Mouse (Mus musculus) liver, embryonic 11.5 days (tissue): ENCODE measurements around the gene Myh7. TPM values are rescaled to one million over a fixed set of nuclear protein-coding genes. Genes with fewer than 3 reads are reported as not detected.
"Not testable (repeated sequence)": the region's sequence is repeated elsewhere in the genome, so short reads cannot be mapped to it uniquely, and the experiment has no call there.

Experiments
- ATAC-seq: fragments of 200-750 bp; cut with Nextera tagmentation; replicated peaks from 2 replicates; pipeline ENCODE4 v1.8.0; 2017; ENCODE audit warnings: moderate number of reproducible peaks, mild to moderate bottlenecking, moderate TSS enrichment, moderate library complexity; ENCODE audit not compliant: low FRiP score
- DNase-seq: peaks from one replicate; pipeline ENCODE4 v3.0.0-alpha.2; 2017; ENCODE audit warnings: low spot score
- H3K27ac ChIP-seq: fragments of 300-500 bp; sonication (generic); 2 replicates; pipeline ENCODE4 v1.5.1; 2014; ENCODE audit warnings: mild to moderate bottlenecking, low read depth, low read length, control low read depth
- H3K27me3 ChIP-seq: fragments of 300-500 bp; sonication (generic); replicated peaks from 2 replicates; pipeline ENCODE4 v1.6.1; 2014; ENCODE audit warnings: low read length, mixed read lengths; ENCODE audit not compliant: control insufficient read depth, insufficient read depth
- H3K36me3 ChIP-seq: fragments of 300-500 bp; sonication (generic); 2 replicates; pipeline ENCODE4 v1.6.1; 2014; ENCODE audit warnings: mild to moderate bottlenecking, low read length, moderate library complexity, mixed read lengths; ENCODE audit not compliant: control insufficient read depth, insufficient read depth
- H3K4me1 ChIP-seq: fragments of 300-500 bp; sonication (generic); replicated peaks from 2 replicates; pipeline ENCODE4 v1.6.1; 2014; ENCODE audit warnings: low read length, mixed read lengths; ENCODE audit not compliant: control insufficient read depth, insufficient read depth
- H3K4me2 ChIP-seq: fragments of 300-500 bp; sonication (generic); 2 replicates; pipeline ENCODE4 v1.6.1; 2014; ENCODE audit warnings: mild to moderate bottlenecking, control low read depth, moderate library complexity
- H3K4me3 ChIP-seq: fragments of 300-500 bp; sonication (generic); 2 replicates; pipeline ENCODE4 v1.5.1; 2014; ENCODE audit warnings: low read depth, low read length, control low read depth
- H3K9ac ChIP-seq: fragments of 300-500 bp; sonication (generic); 2 replicates; pipeline ENCODE4 v1.6.1; 2014; ENCODE audit warnings: low read depth, low read length, control low read depth
- H3K9me3 ChIP-seq: fragments of 300-500 bp; sonication (generic); 2 replicates; pipeline ENCODE4 v1.6.1; 2016; ENCODE audit warnings: low read length, inconsistent platforms, mixed read lengths; ENCODE audit not compliant: control insufficient read depth
- WGBS: fragments of 180-500 bp; shearing (Covaris S2); extraction: QIAGEN DNeasy Blood & Tissue Kit; methylation state at CpG from one replicate; pipeline ENCODE4 v1.1.7; 2014; 5-methylcytosine and 5-hydroxymethylcytosine counted together
- polyA plus RNA-seq: library from polyadenylated mRNA; unstranded; fragments of >200 nt; fragmentation: Nextera tagmentation; extraction: Ambion mirVana; gene quantifications from 2 replicates; pipeline ENCODE4 v1.2.1, GENCODE M21; 2014

Gene Myh7
- polyA plus RNA-seq, 1 experiment from 2014 or later, result 9.7 TPM

DNA sequence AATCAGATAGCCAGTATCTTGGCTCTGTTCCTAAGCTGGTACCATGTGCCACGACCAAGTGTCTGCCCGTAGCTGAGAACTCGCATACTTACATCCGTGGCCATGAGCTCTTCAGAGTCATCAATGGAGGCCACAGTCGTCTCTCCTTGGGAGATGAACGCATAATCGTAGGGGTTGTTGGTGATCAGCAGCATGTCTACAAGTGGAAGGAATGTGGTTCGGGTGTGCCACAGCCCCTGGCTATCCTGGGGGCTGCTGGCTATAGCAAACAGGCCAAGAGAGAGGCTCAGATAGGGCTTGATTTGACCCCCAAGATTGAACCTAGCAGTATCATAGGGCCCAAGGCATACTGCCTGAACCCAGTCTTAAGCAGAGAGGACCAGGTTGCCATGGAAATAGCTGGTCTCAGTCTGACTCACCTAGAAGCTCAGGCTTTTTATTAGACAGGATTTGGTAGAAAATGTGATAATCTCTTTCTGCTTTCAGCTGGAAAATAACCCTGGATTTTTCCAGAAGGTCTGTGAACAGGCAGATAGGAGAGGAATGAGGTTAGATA lies 4.5 kb downstream of the Myh7 start:
- no peaks in the 10 kb centered on the region for H3K36me3 ChIP-seq
- DNase-seq, result no peak
- H3K9ac ChIP-seq, result no peak overlapping the region
- no peak for ATAC-seq
- H3K27me3 ChIP-seq, result no peaks in the 10 kb centered on the region; the same call in 1 of the 2 replicates
- no peak overlapping the region for H3K4me2 ChIP-seq
- no peaks in the 10 kb centered on the region for H3K9me3 ChIP-seq
- H3K4me1 ChIP-seq, result no peaks in the 10 kb centered on the region; the same call in 1 of the 2 replicates
- no peak overlapping the region for H3K27ac ChIP-seq
- 83% methylated on average over 8 of the region's 8 CpGs for WGBS
- no peak overlapping the region for H3K4me3 ChIP-seq

GRCm38 (mm10) chr14:54988882-54989281 lies 5.5 kb downstream of the Myh7 start:
- H3K4me3 ChIP-seq, result no peak overlapping the region
- H3K27ac ChIP-seq, result no peak overlapping the region
- no peaks in the 10 kb centered on the region for H3K4me1 ChIP-seq
- no peak overlapping the region for H3K4me2 ChIP-seq
- H3K27me3 ChIP-seq, result no peaks in the 10 kb centered on the region
- ATAC-seq (no peak), DNase-seq (no peak)
- no peaks in the 10 kb centered on the region for H3K9me3 ChIP-seq
- no peaks in the 10 kb centered on the region for H3K36me3 ChIP-seq
- no peak overlapping the region for H3K9ac ChIP-seq
- 79% methylated on average over 13 of the region's 13 CpGs for WGBS

DNA sequence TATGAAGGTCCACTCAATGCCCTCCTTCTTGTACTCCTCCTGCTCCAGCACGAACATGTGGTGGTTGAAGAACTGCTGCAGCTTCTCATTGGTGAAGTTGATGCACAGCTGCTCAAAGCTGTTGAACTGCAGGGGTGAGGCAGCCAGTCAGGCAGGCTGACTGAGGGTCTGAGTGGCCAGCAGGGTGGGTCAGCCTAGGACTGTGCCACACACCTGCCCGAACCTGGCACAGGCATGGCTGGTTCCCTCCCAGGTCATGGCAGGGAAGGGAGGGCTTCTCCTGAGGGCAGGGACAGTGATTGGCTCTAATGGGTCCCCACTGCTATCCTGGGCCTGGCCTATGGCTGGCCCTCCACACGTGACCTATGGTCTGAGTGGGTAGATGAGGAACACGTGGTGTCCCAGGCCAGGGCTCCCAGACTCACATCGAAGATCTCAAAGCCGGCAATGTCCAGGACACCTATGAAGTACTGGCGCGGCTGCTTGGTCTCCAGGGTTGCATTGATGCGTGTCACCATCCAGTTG lies 6.0 kb downstream of the Myh7 start:
- WGBS, result 90% methylated on average over 9 of the region's 9 CpGs
- not testable (repeated sequence) for DNase-seq, H3K27me3 ChIP-seq, H3K4me3 ChIP-seq, H3K4me1 ChIP-seq, H3K36me3 ChIP-seq, ATAC-seq, H3K4me2 ChIP-seq, H3K9me3 ChIP-seq, H3K9ac ChIP-seq, H3K27ac ChIP-seq

DNA sequence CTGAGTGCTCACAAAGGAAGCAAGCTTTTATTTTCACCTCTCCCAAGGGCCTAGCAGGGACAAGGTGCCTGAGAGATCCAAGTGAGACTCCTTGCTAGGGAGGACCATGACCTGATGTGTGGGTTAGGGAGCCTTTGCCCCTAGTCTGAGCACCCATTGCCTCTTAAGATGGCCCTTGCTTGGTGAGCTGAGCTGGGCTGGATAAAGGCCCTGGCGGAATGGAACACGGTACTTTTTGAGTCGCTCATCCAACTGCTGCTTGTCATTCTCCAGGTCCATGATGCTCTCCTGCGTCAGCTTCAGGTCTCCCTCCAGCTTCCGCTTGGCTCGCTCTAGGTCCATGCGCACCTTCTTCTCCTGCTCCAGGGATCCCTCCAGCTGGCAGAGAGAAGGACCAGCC lies 12.5 kb downstream of the Myh7 start:
- H3K27ac ChIP-seq, result no peak overlapping the region
- DNase-seq (no peak), ATAC-seq (no peak)
- no peaks in the 10 kb centered on the region for H3K4me1 ChIP-seq
- no peak overlapping the region for H3K4me3 ChIP-seq
- no peaks in the 10 kb centered on the region for H3K36me3 ChIP-seq
- no peaks in the 10 kb centered on the region; the same call in 1 of the 2 replicates for H3K27me3 ChIP-seq
- H3K4me2 ChIP-seq, result no peak overlapping the region
- no peak overlapping the region for H3K9ac ChIP-seq
- no peaks in the 10 kb centered on the region for H3K9me3 ChIP-seq
- WGBS, result 85% methylated on average over 7 of the region's 7 CpGs

DNA sequence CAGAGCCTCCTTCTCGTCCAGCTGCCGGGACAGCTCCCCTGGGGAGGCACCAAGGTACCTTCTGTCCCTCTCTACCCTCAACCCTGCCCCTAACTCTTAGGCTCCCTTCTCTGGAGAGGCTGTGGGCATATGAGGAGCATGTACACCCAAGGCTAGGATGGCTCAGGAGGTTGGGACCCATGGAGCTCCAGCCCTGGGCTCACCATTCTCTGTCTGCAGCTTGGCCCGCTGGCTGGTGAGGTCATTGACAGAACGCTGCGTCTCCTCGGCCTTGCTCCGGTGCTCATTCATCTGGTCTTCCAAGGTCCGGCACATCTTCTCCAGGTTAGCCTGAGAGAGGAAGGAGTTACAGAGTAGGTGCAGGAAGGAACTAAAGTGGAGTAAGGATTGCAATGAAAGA lies 15.8 kb downstream of the Myh7 start:
- Histone ChIP-seq H3K9me3 (no peaks in the 10 kb centered on the region), H3K4me1 (no peaks in the 10 kb centered on the region), H3K36me3 (no peaks in the 10 kb centered on the region), H3K9ac (no peak overlapping the region), H3K27me3 (no peaks in the 10 kb centered on the region; the same call in 1 of the 2 replicates), H3K4me3 (no peak overlapping the region), H3K27ac (no peak overlapping the region), H3K4me2 (no peak overlapping the region)
- 78% methylated on average over 8 of the region's 8 CpGs for WGBS
- ATAC-seq, result no peak
- DNase-seq, result no peak

DNA sequence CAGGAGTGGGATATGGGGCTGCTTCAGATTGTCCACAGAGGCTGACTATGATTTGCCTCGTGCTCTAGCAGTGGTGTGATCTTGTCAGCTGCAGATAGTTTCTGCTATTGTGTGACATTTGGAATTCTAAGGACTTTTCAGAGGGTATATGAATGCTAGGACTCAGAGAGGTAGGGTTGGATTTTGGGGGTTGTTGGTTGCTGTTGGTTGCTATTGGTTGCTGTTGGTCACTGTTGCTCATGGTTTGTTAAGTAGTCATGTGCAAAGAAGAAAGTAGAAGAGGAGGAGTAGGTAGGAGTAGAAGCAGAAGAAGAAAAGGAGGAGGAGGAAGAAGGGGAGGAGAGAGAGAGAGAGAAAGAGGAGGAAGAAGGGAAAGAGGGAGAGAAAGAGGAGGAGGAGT lies 17.8 kb downstream of the Myh7 start, which contains the start of gene Gm17428:
Gene Gm17428 (plus strand): TSS at position 301 of the 400 bp plus-strand sequence.
- Histone ChIP-seq H3K27me3 (no peaks in the 10 kb centered on the region; the same call in none of the 2 replicates), H3K9ac (no peak within 1 kb of the TSS), H3K4me1 (no peaks in the 10 kb centered on the region), H3K4me3 (no peak within 1 kb of the TSS), H3K4me2 (no peak within 1 kb of the TSS), H3K36me3 (no peaks in the 10 kb centered on the region), H3K9me3 (no peaks in the 10 kb centered on the region), H3K27ac (no peak within 1 kb of the TSS)
- 59% methylated on average over 1 of the region's 1 CpGs for WGBS
- ATAC-seq, result no peak
- DNase-seq, result no peak

GRCm38 (mm10) chr14:54974068-54974791 lies 20.2 kb downstream of the Myh7 start:
- H3K4me3 ChIP-seq, result no peak overlapping the region
- H3K9me3 ChIP-seq, result no peaks in the 10 kb centered on the region
- no peak overlapping the region for H3K4me2 ChIP-seq
- DNase-seq (no peak), ATAC-seq (no peak)
- no peak overlapping the region for H3K9ac ChIP-seq
- H3K36me3 ChIP-seq, result no peaks in the 10 kb centered on the region
- no peaks in the 10 kb centered on the region for H3K4me1 ChIP-seq
- no peak overlapping the region for H3K27ac ChIP-seq
- WGBS, result 69% methylated on average over 6 of the region's 6 CpGs
- H3K27me3 ChIP-seq, result peaks cover 3% of the 10 kb centered on the region; the same call in 1 of the 2 replicates

GRCm38 (mm10) chr14:54972786-54973185 lies 21.6 kb downstream of the Myh7 start:
- H3K4me3 ChIP-seq, ATAC-seq, DNase-seq, H3K4me2 ChIP-seq, H3K36me3 ChIP-seq, H3K27me3 ChIP-seq, H3K4me1 ChIP-seq, H3K27ac ChIP-seq, H3K9me3 ChIP-seq, H3K9ac ChIP-seq: not testable (repeated sequence)
- WGBS, result 83% methylated on average over 9 of the region's 11 CpGs

DNA sequence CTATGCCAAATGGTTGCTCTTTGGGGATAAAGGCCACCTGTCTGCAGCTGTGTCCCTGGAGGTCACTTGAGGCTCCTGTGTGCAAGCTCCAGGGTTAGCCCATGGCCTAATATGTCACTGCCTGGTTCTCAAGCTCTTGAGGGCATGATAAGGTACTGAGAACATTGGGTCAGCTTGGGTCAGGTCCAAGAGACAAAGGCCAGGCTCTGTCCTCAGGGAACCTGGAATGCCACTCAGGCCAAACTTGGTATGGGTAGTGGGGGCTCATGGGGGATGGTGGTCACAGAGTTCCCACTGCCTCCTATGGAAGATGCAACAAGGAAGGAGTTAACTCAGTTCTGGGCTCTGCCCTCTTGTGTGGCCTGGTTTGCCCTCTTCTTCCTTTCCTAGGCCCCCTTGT lies 26.1 kb downstream of the Myh7 start:
- H3K4me2 ChIP-seq, result no peak overlapping the region

More for the DNA sequence above, 26.1 kb downstream of the Myh7 start:
- Histone ChIP-seq H3K27me3 (peaks cover 3% of the 10 kb centered on the region; the same call in 1 of the 2 replicates), H3K4me3 (no peak overlapping the region), H3K9me3 (no peaks in the 10 kb centered on the region), H3K36me3 (no peaks in the 10 kb centered on the region), H3K9ac (no peak overlapping the region), H3K4me1 (no peaks in the 10 kb centered on the region), H3K27ac (no peak overlapping the region)
- DNase-seq, result no peak
- ATAC-seq, result no peak
